Mouse (Mus musculus): Measurements from ENCODE around the gene Gcm2. TPM values are rescaled to one million over a fixed set of nuclear protein-coding genes. Genes with fewer than 3 reads are reported as not detected.

Gene Gcm2
- polyA plus RNA-seq, 1 experiment, result not detected

DNA sequence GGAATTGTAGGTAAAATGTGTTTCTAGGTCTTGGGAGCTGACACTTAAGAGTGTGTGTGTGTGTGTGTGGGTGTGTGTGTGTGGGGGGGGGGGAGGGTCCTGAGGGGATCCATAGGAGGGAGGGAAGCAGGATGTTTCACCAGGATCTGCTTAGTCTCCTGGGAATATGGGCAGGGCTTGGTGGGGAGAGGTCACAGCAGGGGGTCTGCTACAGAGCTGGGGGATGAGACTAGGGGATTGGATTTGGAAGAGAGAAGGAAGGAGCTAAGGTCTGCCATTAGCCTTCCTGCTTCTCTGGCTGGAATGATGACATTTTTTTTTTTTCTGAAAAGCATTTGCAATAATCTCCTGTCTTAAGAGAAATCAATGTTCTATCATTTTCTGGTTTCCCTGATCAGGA is 22.1 kb downstream of the Gcm2 start:
- Histone ChIP-seq H3K27me3 (ENCODE audit: control insufficient read depth) (peaks cover 37% of the 10 kb centered on the region), H3K36me3 (ENCODE audit: control insufficient read depth) (no peaks in the 10 kb centered on the region), H3K9me3 (ENCODE audit: control insufficient read depth, low read length) (no peaks in the 10 kb centered on the region), H3K4me3 (replicated peaks) (no peak overlapping the region), H3K4me1 (ENCODE audit: control insufficient read depth) (no peaks in the 10 kb centered on the region)
- TF ChIP-seq GATA1 (IDR thresholded peaks at IDR 0.05; ENCODE audit: low read length), result no peak
- TF ChIP-seq TAL1 (IDR thresholded peaks at IDR 0.05; ENCODE audit: low read length), result no peak

DNA sequence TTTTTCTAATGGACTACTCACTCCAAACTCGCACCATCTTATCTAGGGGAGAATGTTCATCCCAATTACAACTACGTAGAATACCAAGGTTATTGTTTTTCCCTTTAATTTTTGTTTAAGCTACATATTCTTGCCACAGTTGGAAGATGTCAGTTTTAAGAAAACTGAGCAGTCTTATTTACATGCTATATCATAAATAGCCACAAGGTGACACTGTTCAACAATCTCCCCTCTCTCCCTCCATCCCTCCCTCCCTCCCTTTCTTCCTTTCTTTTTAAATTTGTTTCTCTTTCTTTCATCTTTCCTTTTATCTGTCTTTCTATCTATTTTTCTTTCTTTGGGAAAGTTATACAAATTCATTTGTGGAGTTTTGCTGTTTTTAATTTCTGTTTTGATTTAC is 25.7 kb downstream of the Gcm2 start:
- no peaks in the 10 kb centered on the region for H3K4me1 ChIP-seq (ENCODE audit: control insufficient read depth)
- H3K4me3 ChIP-seq (replicated peaks), result no peak overlapping the region
- H3K27me3 ChIP-seq (ENCODE audit: control insufficient read depth), result peaks cover 34% of the 10 kb centered on the region
- H3K9me3 ChIP-seq (ENCODE audit: control insufficient read depth, low read length), result no peaks in the 10 kb centered on the region
- H3K36me3 ChIP-seq (ENCODE audit: control insufficient read depth), result no peaks in the 10 kb centered on the region
- TF ChIP-seq TAL1 (IDR thresholded peaks at IDR 0.05; ENCODE audit: low read length), result no peak
- no peak for TF ChIP-seq GATA1 (IDR thresholded peaks at IDR 0.05; ENCODE audit: low read length)

DNA sequence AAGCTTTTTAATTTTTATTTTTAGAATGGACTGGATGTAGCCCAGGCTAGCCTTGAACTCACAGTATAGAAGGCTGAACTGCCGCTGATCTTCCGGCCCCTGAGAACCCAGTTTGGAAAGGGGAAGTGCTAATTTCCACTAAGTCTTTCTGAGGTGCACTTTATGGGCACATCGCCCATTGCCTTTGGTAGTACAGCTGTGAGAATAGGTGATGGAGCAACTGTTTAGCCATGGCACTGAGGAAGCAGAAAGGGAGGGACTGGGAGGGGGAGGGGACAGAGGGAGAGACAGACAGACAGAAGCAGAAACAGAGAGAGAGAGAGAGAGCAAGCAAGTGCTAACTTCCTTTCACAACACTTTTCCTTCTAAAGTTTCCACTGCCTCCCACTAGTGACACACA is 26.3 kb downstream of the Gcm2 start:
- Histone ChIP-seq H3K36me3 (ENCODE audit: control insufficient read depth) (no peaks in the 10 kb centered on the region), H3K4me1 (ENCODE audit: control insufficient read depth) (peaks cover under 1% of the 10 kb centered on the region), H3K4me3 (replicated peaks) (no peak overlapping the region), H3K27me3 (ENCODE audit: control insufficient read depth) (peaks cover 39% of the 10 kb centered on the region), H3K9me3 (ENCODE audit: control insufficient read depth, low read length) (no peaks in the 10 kb centered on the region)
- no peak for TF ChIP-seq GATA1 (IDR thresholded peaks at IDR 0.05; ENCODE audit: low read length)
- TF ChIP-seq TAL1 (IDR thresholded peaks at IDR 0.05; ENCODE audit: low read length), result no peak

DNA sequence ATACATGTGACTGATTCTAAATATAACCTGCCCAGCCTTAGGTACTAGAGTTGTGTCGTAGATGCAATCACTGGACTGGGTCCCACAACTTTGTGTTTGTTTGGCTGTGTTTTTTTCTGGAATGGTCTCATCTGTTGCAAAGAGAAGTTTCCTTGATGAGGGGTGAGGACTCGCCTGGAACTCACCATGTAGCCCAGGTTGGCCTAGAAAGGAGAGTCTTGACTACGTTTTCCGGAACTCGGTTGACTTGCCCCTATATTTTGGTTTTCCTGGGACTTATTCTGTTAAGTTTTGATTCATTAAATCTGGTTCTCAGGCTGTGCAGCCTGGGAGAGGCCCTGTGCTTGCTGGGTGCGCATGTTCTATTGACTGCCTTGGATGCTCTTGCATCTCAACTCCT is 30.1 kb downstream of the Gcm2 start:
- TF ChIP-seq GATA1 (IDR thresholded peaks at IDR 0.05; ENCODE audit: low read length) (no peak), TAL1 (IDR thresholded peaks at IDR 0.05; ENCODE audit: low read length) (no peak)
- H3K9me3 ChIP-seq (ENCODE audit: control insufficient read depth, low read length), result no peaks in the 10 kb centered on the region
- peaks cover 10% of the 10 kb centered on the region for H3K4me1 ChIP-seq (ENCODE audit: control insufficient read depth)
- H3K27me3 ChIP-seq (ENCODE audit: control insufficient read depth), result peaks cover 63% of the 10 kb centered on the region
- no peaks in the 10 kb centered on the region for H3K36me3 ChIP-seq (ENCODE audit: control insufficient read depth)
- H3K4me3 ChIP-seq (replicated peaks), result no peak overlapping the region

DNA sequence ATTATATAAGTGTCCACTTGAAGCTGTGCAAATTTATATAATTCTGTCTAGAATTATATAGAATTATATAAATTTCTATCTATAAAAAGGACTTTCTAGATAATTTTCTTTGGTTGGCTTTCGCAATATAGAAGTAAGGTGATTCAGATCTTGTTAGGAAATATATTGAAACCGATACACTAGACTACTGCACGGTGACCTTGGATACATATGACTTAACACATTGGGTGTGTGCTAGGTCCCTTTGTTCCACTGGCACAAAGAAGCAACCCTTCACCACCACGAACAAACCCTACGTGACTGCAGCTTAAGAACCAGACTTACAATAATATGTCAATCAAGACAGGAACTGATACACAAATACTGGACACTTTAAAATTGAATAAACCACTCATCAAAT is 31.0 kb downstream of the Gcm2 start:
- H3K27me3 ChIP-seq (ENCODE audit: control insufficient read depth), result peaks cover 60% of the 10 kb centered on the region
- peaks cover 10% of the 10 kb centered on the region for H3K4me1 ChIP-seq (ENCODE audit: control insufficient read depth)
- TF ChIP-seq GATA1 (IDR thresholded peaks at IDR 0.05; ENCODE audit: low read length) (no peak), TAL1 (IDR thresholded peaks at IDR 0.05; ENCODE audit: low read length) (no peak)
- no peaks in the 10 kb centered on the region for H3K9me3 ChIP-seq (ENCODE audit: control insufficient read depth, low read length)
- H3K4me3 ChIP-seq (replicated peaks), result no peak overlapping the region
- no peaks in the 10 kb centered on the region for H3K36me3 ChIP-seq (ENCODE audit: control insufficient read depth)

DNA sequence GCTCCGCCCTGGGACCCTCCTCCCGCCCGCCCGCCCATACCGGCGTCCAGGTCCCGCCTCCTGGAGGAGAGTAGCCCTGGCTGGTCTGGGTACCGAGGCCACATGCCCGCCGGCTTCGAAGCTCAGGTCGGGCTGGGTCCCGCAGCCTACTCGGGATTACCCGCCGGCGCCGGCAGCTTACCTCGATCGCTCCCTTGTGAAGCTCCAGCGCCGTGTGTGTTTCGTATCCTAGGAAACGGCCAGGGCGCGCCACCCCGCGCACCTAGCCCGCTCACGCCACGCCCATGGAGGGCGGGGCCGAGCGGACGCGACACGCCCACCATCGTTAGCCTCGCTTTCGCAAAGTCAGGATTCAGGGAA is 31.4 kb downstream of the Gcm2 start, which contains the start of gene Mak:
TSS of gene Mak (minus strand) at position 286 of the 360 bp plus-strand sequence.
- Histone ChIP-seq H3K9me3 (ENCODE audit: control insufficient read depth, low read length) (no peaks in the 10 kb centered on the region), H3K4me3 (replicated peaks) (peak within 1 kb of the TSS; percentile 60), H3K36me3 (ENCODE audit: control insufficient read depth) (no peaks in the 10 kb centered on the region), H3K4me1 (ENCODE audit: control insufficient read depth) (peaks cover 10% of the 10 kb centered on the region), H3K27me3 (ENCODE audit: control insufficient read depth) (peaks cover 60% of the 10 kb centered on the region)
- TF ChIP-seq TAL1 (IDR thresholded peaks at IDR 0.05; ENCODE audit: low read length), result no peak
- no peak for TF ChIP-seq GATA1 (IDR thresholded peaks at IDR 0.05; ENCODE audit: low read length)

DNA sequence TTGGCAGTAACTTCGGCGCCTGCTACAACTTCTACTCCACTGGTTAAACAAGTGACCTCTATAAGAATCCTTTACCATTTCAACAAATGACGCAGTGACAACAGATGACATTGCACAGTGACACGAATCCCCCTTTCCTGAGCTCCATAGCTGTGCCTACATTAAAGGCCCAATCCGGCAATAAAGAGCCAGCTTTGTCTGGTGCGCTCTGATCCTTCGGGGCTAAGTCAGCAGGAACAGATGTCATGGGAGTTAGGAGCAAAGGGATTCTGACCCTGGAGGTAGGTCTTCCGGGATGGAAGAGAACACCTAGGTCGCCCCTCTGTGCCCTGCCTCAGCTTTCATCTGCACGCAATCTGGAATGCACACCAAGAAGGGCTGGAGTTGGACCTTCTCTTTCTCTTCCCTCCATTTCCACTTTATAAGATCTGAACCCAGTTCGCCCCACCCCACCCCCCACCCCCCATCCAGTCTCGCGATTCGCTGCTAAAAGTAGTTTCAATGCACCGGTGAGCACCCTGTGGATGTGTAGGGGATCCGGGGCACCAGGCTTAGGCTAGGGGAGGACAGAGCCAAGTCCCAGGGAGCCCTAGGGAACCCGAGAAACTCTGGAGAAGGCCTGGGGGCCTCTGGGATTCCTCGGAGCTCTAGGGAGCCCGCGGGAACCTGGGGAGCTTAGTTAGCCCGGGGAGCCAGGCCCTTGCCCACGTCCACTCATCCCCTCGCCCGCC is 32.0 kb downstream of the Gcm2 start:
- peaks cover 10% of the 10 kb centered on the region for H3K4me1 ChIP-seq (ENCODE audit: control insufficient read depth)
- H3K9me3 ChIP-seq (ENCODE audit: control insufficient read depth, low read length), result no peaks in the 10 kb centered on the region
- no peaks in the 10 kb centered on the region for H3K36me3 ChIP-seq (ENCODE audit: control insufficient read depth)
- peak overlapping the region; percentile 60 for H3K4me3 ChIP-seq (replicated peaks)
- peaks cover 60% of the 10 kb centered on the region for H3K27me3 ChIP-seq (ENCODE audit: control insufficient read depth)
- TF ChIP-seq GATA1 (IDR thresholded peaks at IDR 0.05; ENCODE audit: low read length) (no peak), TAL1 (IDR thresholded peaks at IDR 0.05; ENCODE audit: low read length) (no peak)

DNA sequence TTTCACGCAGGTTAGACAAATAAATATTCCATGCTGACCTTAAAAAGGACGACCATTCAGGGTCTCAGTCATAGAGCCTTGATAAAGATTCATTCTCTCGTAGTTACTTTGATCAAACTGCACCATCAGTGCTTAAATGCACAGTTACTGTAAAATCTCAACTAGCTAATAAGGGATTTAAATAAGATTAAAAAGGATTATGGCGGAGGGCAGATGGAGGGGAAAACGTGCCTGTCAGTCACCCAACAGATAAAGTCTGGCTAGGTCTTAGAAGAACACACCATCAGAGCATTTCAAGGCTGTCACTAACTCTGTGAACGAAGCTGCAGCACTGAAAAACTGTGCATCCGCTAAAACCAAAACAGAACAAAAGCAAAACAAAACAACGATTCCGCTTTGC is 32.9 kb downstream of the Gcm2 start:
- Histone ChIP-seq H3K36me3 (ENCODE audit: control insufficient read depth) (no peaks in the 10 kb centered on the region), H3K4me3 (replicated peaks) (no peak overlapping the region), H3K4me1 (ENCODE audit: control insufficient read depth) (peaks cover 13% of the 10 kb centered on the region), H3K27me3 (ENCODE audit: control insufficient read depth) (peaks cover 60% of the 10 kb centered on the region), H3K9me3 (ENCODE audit: control insufficient read depth, low read length) (no peaks in the 10 kb centered on the region)
- TF ChIP-seq TAL1 (IDR thresholded peaks at IDR 0.05; ENCODE audit: low read length), result no peak
- TF ChIP-seq GATA1 (IDR thresholded peaks at IDR 0.05; ENCODE audit: low read length), result no peak

DNA sequence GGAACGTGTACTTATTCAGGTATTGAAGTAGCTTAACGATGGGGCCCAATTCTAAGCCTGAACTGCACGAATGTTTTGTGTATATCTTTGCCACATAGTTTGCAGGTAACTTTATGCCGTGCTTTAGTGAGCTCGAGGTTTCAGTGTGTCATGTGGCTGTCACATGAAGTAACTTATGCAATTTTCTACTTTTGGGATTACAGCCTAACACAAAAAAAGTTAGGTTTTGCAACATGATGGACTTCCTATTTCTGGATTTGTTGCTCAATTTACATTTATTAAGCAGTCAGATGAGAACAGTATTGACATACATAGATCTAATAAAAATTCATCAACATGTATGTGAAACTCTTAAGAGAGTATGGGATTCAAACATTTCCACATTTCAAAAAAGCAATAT is 37.0 kb downstream of the Gcm2 start:
- Histone ChIP-seq H3K4me3 (replicated peaks) (no peak overlapping the region), H3K9me3 (ENCODE audit: control insufficient read depth, low read length) (no peaks in the 10 kb centered on the region), H3K27me3 (ENCODE audit: control insufficient read depth) (peaks cover 29% of the 10 kb centered on the region), H3K36me3 (ENCODE audit: control insufficient read depth) (no peaks in the 10 kb centered on the region), H3K4me1 (ENCODE audit: control insufficient read depth) (peaks cover 6% of the 10 kb centered on the region)
- TF ChIP-seq GATA1 (IDR thresholded peaks at IDR 0.05; ENCODE audit: low read length) (no peak), TAL1 (IDR thresholded peaks at IDR 0.05; ENCODE audit: low read length) (no peak)

DNA sequence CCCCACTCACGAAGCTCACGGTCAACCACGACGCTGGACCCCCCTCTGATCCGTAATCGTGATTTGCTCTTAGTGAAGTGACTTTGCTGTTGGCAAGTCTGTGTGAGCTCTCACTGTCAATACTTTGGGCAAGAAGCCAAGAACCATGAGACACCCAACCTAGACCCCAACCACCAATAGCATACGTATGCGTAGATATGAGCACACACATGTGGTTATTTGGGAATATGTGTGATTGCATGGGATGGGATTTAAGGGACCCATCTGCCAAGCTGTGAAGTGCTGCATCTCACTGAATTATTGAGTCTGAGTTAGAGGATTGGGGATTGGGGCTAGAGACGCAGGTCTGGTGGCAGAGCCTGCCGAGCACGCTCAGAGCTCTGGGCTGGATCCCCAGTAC is 39.2 kb downstream of the Gcm2 start:
- Histone ChIP-seq H3K4me1 (ENCODE audit: control insufficient read depth) (peaks cover 4% of the 10 kb centered on the region), H3K9me3 (ENCODE audit: control insufficient read depth, low read length) (no peaks in the 10 kb centered on the region), H3K4me3 (replicated peaks) (no peak overlapping the region), H3K27me3 (ENCODE audit: control insufficient read depth) (peaks cover 7% of the 10 kb centered on the region), H3K36me3 (ENCODE audit: control insufficient read depth) (no peaks in the 10 kb centered on the region)
- no peak for TF ChIP-seq GATA1 (IDR thresholded peaks at IDR 0.05; ENCODE audit: low read length)
- no peak for TF ChIP-seq TAL1 (IDR thresholded peaks at IDR 0.05; ENCODE audit: low read length)
